20 mouse cellular contexts compared by ENCODE assay signal in the genomic region with DNA sequence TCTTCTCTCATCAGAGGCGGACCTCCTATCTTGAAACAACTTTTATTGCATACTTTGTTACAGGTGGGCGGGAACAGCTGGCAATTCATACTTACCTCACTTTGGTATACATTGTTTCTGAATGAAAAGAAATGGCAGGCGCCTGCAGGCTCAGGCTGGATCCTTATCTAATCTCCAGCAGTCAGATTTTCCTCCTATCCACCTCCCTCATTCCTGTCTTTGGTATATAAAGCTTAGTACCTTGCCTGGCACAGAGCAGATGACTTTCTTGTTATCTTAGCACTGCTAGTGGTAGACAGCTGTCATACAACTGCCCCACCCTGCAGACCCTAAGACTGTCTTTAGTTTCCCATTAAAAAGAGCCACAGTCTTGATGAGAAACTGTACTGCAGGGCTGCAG.
DNase-seq lines count a peak whose midpoint lies in the region; ATAC-seq and TF ChIP-seq lines count a peak whose summit lies in the region.
"Had no signal": no experiment of that assay in that cellular context is flagged by ENCODE, and none has a peak within 500 bp of the region (broad histone marks: within the 10 kb centered on the region; RNA-seq: fewer than 3 reads in every experiment).

No protein-coding gene starts in this region.

- no peaks in the 10 kb centered on the region for H3K27me3 ChIP-seq in intestine, embryonic 14.5 days (replicated peaks; ENCODE audit: control insufficient read depth, insufficient read depth, low read length)
- H3K27me3 ChIP-seq in intestine, postnatal 0 days (replicated peaks; ENCODE audit: control insufficient read depth, insufficient read depth, low read length), result no peaks in the 10 kb centered on the region
- H3K27me3 ChIP-seq in intestine, embryonic 15.5 days (replicated peaks), result no peaks in the 10 kb centered on the region
- no peaks in the 10 kb centered on the region for H3K27me3 ChIP-seq in intestine, embryonic 16.5 days (replicated peaks; ENCODE audit: control insufficient read depth, insufficient read depth, low read length)
- H3K27me3 ChIP-seq: embryonic facial prominence, embryonic 12.5 days; forebrain, embryonic 12.5 days had no signal

- H3K9me3 ChIP-seq in intestine, embryonic 14.5 days (ENCODE audit: control insufficient read depth, low read length), result no peaks in the 10 kb centered on the region
- no peaks in the 10 kb centered on the region for H3K9me3 ChIP-seq in intestine, postnatal 0 days (ENCODE audit: control insufficient read depth)
- H3K9me3 ChIP-seq in intestine, embryonic 15.5 days, result no peaks in the 10 kb centered on the region
- H3K9me3 ChIP-seq in intestine, embryonic 16.5 days (ENCODE audit: control insufficient read depth, low read length), result no peaks in the 10 kb centered on the region
- H3K9me3 ChIP-seq: embryonic facial prominence, embryonic 10.5 days; embryonic facial prominence, embryonic 12.5 days; forebrain, embryonic 10.5 days; forebrain, embryonic 12.5 days had no signal

- no peak overlapping the region for H3K4me2 ChIP-seq in intestine, embryonic 14.5 days (ENCODE audit: low read length)
- H3K4me2 ChIP-seq in intestine, postnatal 0 days (replicated peaks; ENCODE audit: low read depth), result no peak overlapping the region
- no peak overlapping the region for H3K4me2 ChIP-seq in intestine, embryonic 15.5 days (replicated peaks)
- H3K4me2 ChIP-seq in intestine, embryonic 16.5 days (ENCODE audit: low read depth, low read length), result no peak overlapping the region
- H3K4me2 ChIP-seq: embryonic facial prominence, embryonic 12.5 days; forebrain, embryonic 12.5 days had no signal

- no peaks in the 10 kb centered on the region for H3K36me3 ChIP-seq in intestine, embryonic 14.5 days (ENCODE audit: control insufficient read depth, insufficient read depth, low read length)
- H3K36me3 ChIP-seq in intestine, postnatal 0 days (ENCODE audit: control insufficient read depth, insufficient read depth), result no peaks in the 10 kb centered on the region
- H3K36me3 ChIP-seq in intestine, embryonic 15.5 days, result no peaks in the 10 kb centered on the region
- H3K36me3 ChIP-seq in intestine, embryonic 16.5 days (ENCODE audit: control insufficient read depth, insufficient read depth, low read length), result no peaks in the 10 kb centered on the region
- H3K36me3 ChIP-seq: embryonic facial prominence, embryonic 10.5 days; embryonic facial prominence, embryonic 12.5 days; forebrain, embryonic 10.5 days; forebrain, embryonic 12.5 days had no signal

- H3K4me1 ChIP-seq in intestine, embryonic 14.5 days (replicated peaks; ENCODE audit: control insufficient read depth, insufficient read depth, low read length), result no peaks in the 10 kb centered on the region
- H3K4me1 ChIP-seq in intestine, postnatal 0 days (replicated peaks; ENCODE audit: control insufficient read depth, insufficient read depth, low read length), result no peaks in the 10 kb centered on the region
- H3K4me1 ChIP-seq in intestine, embryonic 15.5 days (replicated peaks), result 0 out of 2 replicates have a peak, but pooled peaks cover 3% of the 10 kb centered on the region
- no peaks in the 10 kb centered on the region for H3K4me1 ChIP-seq in intestine, embryonic 16.5 days (ENCODE audit: control insufficient read depth, insufficient read depth, low read length)
- H3K4me1 ChIP-seq: embryonic facial prominence, embryonic 12.5 days; forebrain, embryonic 12.5 days had no signal

- no peak overlapping the region for H3K4me3 ChIP-seq in intestine, embryonic 14.5 days (ENCODE audit: low read depth, low read length)
- no peak overlapping the region for H3K4me3 ChIP-seq in intestine, postnatal 0 days (ENCODE audit: low read depth, low read length)
- H3K4me3 ChIP-seq in intestine, embryonic 15.5 days (replicated peaks), result no peak overlapping the region
- H3K4me3 ChIP-seq in intestine, embryonic 16.5 days (ENCODE audit: low read length), result no peak overlapping the region
- H3K4me3 ChIP-seq: embryonic facial prominence, embryonic 10.5 days; embryonic facial prominence, embryonic 12.5 days; erythroblast, embryonic 14.5 days; forebrain, embryonic 10.5 days; forebrain, embryonic 12.5 days had no signal

- 59% methylated on average over 3 of the region's 3 CpGs for WGBS in intestine, embryonic 14.5 days
- 37% methylated on average over 3 of the region's 3 CpGs for WGBS in intestine, postnatal 0 days
- WGBS in intestine, embryonic 15.5 days, result 46% methylated on average over 3 of the region's 3 CpGs
- 44% methylated on average over 3 of the region's 3 CpGs for WGBS in intestine, embryonic 16.5 days

- DNase-seq in intestine, embryonic 14.5 days (ENCODE audit: low spot score), result no peak
- DNase-seq: adrenal gland, adult 2 months; adrenal gland, postnatal 10 days; adrenal gland, postnatal 25 days; cerebellum, adult 11 months; cerebellum, adult 18-20 months; cerebellum, adult 8-10 months; cerebellum, adult 9-11 months; cerebellum, postnatal 25 days had no signal

- H3K9ac ChIP-seq in intestine, embryonic 14.5 days (ENCODE audit: low read length), result no peak overlapping the region
- no peak overlapping the region for H3K9ac ChIP-seq in intestine, postnatal 0 days (ENCODE audit: low read depth, low read length)
- H3K9ac ChIP-seq in intestine, embryonic 15.5 days, result no peak overlapping the region
- H3K9ac ChIP-seq in intestine, embryonic 16.5 days (ENCODE audit: low read depth, low read length), result no peak overlapping the region
- H3K9ac ChIP-seq: embryonic facial prominence, embryonic 12.5 days; forebrain, embryonic 12.5 days had no signal

- no peak for TF ChIP-seq CTCF in intestine, postnatal 0 days (IDR thresholded peaks at IDR 0.05; ENCODE audit: low read depth)

- H3K27ac ChIP-seq in intestine, embryonic 14.5 days (ENCODE audit: low read depth), result no peak overlapping the region
- H3K27ac ChIP-seq in intestine, postnatal 0 days (ENCODE audit: low read depth, low read length), result no peak overlapping the region
- H3K27ac ChIP-seq in intestine, embryonic 15.5 days, result no peak overlapping the region
- H3K27ac ChIP-seq in intestine, embryonic 16.5 days (ENCODE audit: low read length), result no peak overlapping the region
- H3K27ac ChIP-seq: embryonic facial prominence, embryonic 10.5 days; embryonic facial prominence, embryonic 12.5 days; forebrain, embryonic 10.5 days; forebrain, embryonic 12.5 days had no signal

- ATAC-seq in intestine, embryonic 14.5 days (replicated peaks; ENCODE audit: low FRiP score, low TSS enrichment, low read depth), result peak; percentile 74; the same call in 1 of the 2 replicates
- no peak for ATAC-seq in intestine, postnatal 0 days
- ATAC-seq in intestine, embryonic 15.5 days, result 0 out of 2 replicates have a peak, but pooled peaks have one; percentile 25
- peak; percentile 52; the same call in 1 of the 2 replicates for ATAC-seq in intestine, embryonic 16.5 days
- ATAC-seq in erythroblast, adult 5-6 weeks (replicated peaks; ENCODE audit: low FRiP score, poor library complexity, severe bottlenecking), result no peak
- ATAC-seq: forebrain, embryonic 14.5 days; forebrain, embryonic 16.5 days had no signal

Comparison
In these comparisons a context has a peak if more than half of its experiments do, and no peak if none do; other contexts are left out.
1. ATAC-seq: peak in intestine, embryonic 14.5 days (single experiment), intestine, embryonic 15.5 days (single experiment) and intestine, embryonic 16.5 days (single experiment); none in intestine, postnatal 0 days (single experiment) and erythroblast, adult 5-6 weeks (single experiment).